Mouse (Mus musculus): ENCODE measurements around the gene Ndufc1. TPM values are rescaled to one million over a fixed set of nuclear protein-coding genes. Genes with fewer than 3 reads are reported as not detected.
"Not testable (repeated sequence)": the region's sequence is repeated elsewhere in the genome, so short reads cannot be mapped to it uniquely, and the experiment has no call there.

Gene Ndufc1
- polyA plus RNA-seq, 1 experiment from 2014 or later = 1,554 TPM

GRCm38 (mm10) chr3:51357078-51357477, 51.7 kb downstream of the Ndufc1 start:
- no peaks in the 10 kb centered on the region for H3K27me3 ChIP-seq (ENCODE audit: control insufficient read depth, insufficient read depth, low read length)
- H3K9me3 ChIP-seq (replicated peaks; ENCODE audit: control insufficient read depth, low read length) = no peaks in the 10 kb centered on the region
- no peak overlapping the region for H3K9ac ChIP-seq (ENCODE audit: low read length)
- H3K27ac ChIP-seq (ENCODE audit: low read length) = no peak overlapping the region
- no peak overlapping the region for H3K4me3 ChIP-seq (ENCODE audit: low read length)
- 14% methylated on average over 5 of the region's 5 CpGs for WGBS
- no peaks in the 10 kb centered on the region for H3K36me3 ChIP-seq (ENCODE audit: control insufficient read depth, insufficient read depth)
- H3K4me2 ChIP-seq (ENCODE audit: low read depth, low read length) = no peak overlapping the region
- H3K4me1 ChIP-seq (ENCODE audit: control insufficient read depth, insufficient read depth, low read length) = peaks cover 7% of the 10 kb centered on the region
- ATAC-seq (replicated peaks; ENCODE audit: extremely low read depth, insufficient read depth, low FRiP score) = no peak

DNA sequence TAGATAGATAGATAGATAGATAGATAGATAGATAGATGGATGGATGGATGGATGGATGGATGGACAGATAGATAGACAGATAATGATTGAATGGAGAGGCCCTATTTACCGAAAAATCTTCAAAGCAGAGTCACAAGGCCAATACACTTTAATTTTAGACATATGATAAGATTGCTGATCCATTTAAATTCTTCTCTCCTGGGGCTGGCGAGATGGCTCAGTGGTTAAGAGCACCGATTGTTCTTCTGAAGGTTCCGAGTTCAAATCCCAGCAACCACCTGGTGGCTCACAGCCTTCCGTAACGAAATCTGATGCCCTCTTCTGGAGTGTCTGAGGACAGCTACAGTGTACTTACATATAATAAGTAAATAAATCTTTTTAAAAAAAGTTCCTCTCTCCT, 53.8 kb downstream of the Ndufc1 start:
- H3K9ac ChIP-seq (ENCODE audit: low read length); H3K36me3 ChIP-seq (ENCODE audit: control insufficient read depth, insufficient read depth); H3K4me3 ChIP-seq (ENCODE audit: low read length); H3K27me3 ChIP-seq (ENCODE audit: control insufficient read depth, insufficient read depth, low read length); H3K27ac ChIP-seq (ENCODE audit: low read length); H3K9me3 ChIP-seq (replicated peaks; ENCODE audit: control insufficient read depth, low read length); H3K4me2 ChIP-seq (ENCODE audit: low read depth, low read length); ATAC-seq (replicated peaks; ENCODE audit: extremely low read depth, insufficient read depth, low FRiP score); H3K4me1 ChIP-seq (ENCODE audit: control insufficient read depth, insufficient read depth, low read length): not testable (repeated sequence)
- 91% methylated on average over 6 of the region's 6 CpGs for WGBS

Other genes with a start within 250 kb of the Ndufc1 start
- gene Noct, start 184.5 kb downstream of the Ndufc1 start, polyA plus RNA-seq (2015; fragmentation: Nextera tagmentation; extraction: Ambion mirVana) = 9.8 and 11.1 TPM in 2 replicates
- 53.4 and 61.9 TPM in 2 replicates for gene Elf2, start 68.3 kb downstream of the Ndufc1 start, polyA plus RNA-seq (2015; fragmentation: Nextera tagmentation; extraction: Ambion mirVana)
- gene Mgarp, start 12.2 kb downstream of the Ndufc1 start, polyA plus RNA-seq (2015; fragmentation: Nextera tagmentation; extraction: Ambion mirVana) = 10.2 and 10.7 TPM in 2 replicates
- 29.9 and 32.7 TPM in 2 replicates for gene Naa15, start 6.2 kb upstream of the Ndufc1 start, polyA plus RNA-seq (2015; fragmentation: Nextera tagmentation; extraction: Ambion mirVana)
- gene Rab33b, start 74.9 kb upstream of the Ndufc1 start, polyA plus RNA-seq (2015; fragmentation: Nextera tagmentation; extraction: Ambion mirVana) = 15.6 and 16.9 TPM in 2 replicates
- 4.5 and 5.0 TPM in 2 replicates for gene Setd7, start 151.9 kb upstream of the Ndufc1 start, polyA plus RNA-seq (2015; fragmentation: Nextera tagmentation; extraction: Ambion mirVana)

Measured in heart, embryonic 16.5 days (tissue).